Mouse (Mus musculus): ENCODE data around the gene Tti1.

DNA sequence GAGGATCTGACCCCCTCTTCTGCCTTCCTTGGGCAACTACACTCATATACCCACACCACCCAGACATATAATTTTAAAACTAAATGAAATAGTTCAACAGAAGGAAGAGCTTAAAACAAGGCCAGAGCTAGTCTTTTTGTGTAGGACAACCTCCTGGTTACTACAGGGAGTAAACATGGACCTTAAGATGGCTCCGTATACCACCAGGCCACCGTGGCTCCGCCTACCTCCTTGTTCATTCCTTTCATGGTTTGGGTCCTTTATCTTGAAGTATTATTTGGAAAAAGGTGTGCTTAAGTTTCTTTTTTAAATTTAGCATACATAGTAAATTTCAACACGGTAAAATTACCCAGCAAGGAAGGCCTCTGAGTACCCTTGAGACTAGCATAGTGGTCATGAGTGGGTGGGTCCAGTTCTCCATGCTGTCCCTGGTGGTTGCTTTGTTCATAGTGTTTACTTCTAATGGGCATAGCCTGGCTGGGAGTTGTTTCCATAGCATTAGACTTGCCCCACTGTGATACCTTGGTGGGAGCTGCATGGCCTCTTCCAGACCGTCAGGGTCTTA lies 39.1 kb upstream of the Tti1 start:
- TF ChIP-seq POLR2A (IDR thresholded peaks at IDR 0.05; ENCODE audit: low read depth, low read length), result no peak
- TF ChIP-seq CTCF (IDR thresholded peaks at IDR 0.05; ENCODE audit: extremely low read depth, insufficient read depth, insufficient read length, insufficient replicate concordance), result no peak
